ENCODE assay signal across 11 mouse cellular contexts in genomic region chr1:193496265-193497183, GRCm38 (mm10).
DNase-seq lines count a peak whose midpoint lies in the region; ATAC-seq lines count a peak whose summit lies in the region.
"Had no signal": no experiment of that assay in that cellular context is flagged by ENCODE, and none has a peak within 500 bp of the region (broad histone marks: within the 10 kb centered on the region; RNA-seq: fewer than 3 reads in every experiment).

No protein-coding gene starts in this region.

- DNase-seq in embryo, embryonic 11 days: peak; percentile 47
- no peak for DNase-seq in embryo, embryonic 9.5 days (ENCODE audit: extremely low spot score)
- DNase-seq in neural tube, embryonic 10.5 days (ENCODE audit: extremely low spot score, low spot score): no peak
- no peak for DNase-seq in hindbrain, embryonic 14.5 days (ENCODE audit: low spot score)
- peak; percentile 28 for DNase-seq in retina, postnatal 1 day
- DNase-seq in lung, postnatal 10 days: no peak
- DNase-seq in heart, embryonic 10.5 days (ENCODE audit: low spot score): no peak

- no peaks in the 10 kb centered on the region for H3K36me3 ChIP-seq in neural tube, embryonic 12.5 days
- H3K36me3 ChIP-seq in hindbrain, embryonic 14.5 days (replicated peaks; ENCODE audit: control insufficient read depth, insufficient read depth): no peaks in the 10 kb centered on the region
- H3K36me3 ChIP-seq in heart, embryonic 10.5 days: no peaks in the 10 kb centered on the region
- H3K36me3 ChIP-seq: heart, embryonic 13.5 days; liver, embryonic 12.5 days had no signal

- H3K27me3 ChIP-seq in neural tube, embryonic 12.5 days (replicated peaks): no peaks in the 10 kb centered on the region
- no peaks in the 10 kb centered on the region for H3K27me3 ChIP-seq in hindbrain, embryonic 14.5 days (ENCODE audit: control insufficient read depth, insufficient read depth, low read length)
- H3K27me3 ChIP-seq in heart, embryonic 10.5 days (ENCODE audit: insufficient read depth, poor library complexity, severe bottlenecking): 0 out of 2 replicates have a peak, but pooled peaks cover 7% of the 10 kb centered on the region
- H3K27me3 ChIP-seq: heart, embryonic 13.5 days had no signal

- H3K4me1 ChIP-seq in neural tube, embryonic 12.5 days: peaks cover 10% of the 10 kb centered on the region; the same call in 1 of the 2 replicates
- no peaks in the 10 kb centered on the region for H3K4me1 ChIP-seq in hindbrain, embryonic 14.5 days (replicated peaks; ENCODE audit: control insufficient read depth, insufficient read depth, low read length)
- H3K4me1 ChIP-seq in heart, embryonic 10.5 days: no peaks in the 10 kb centered on the region; the same call in 1 of the 2 replicates
- H3K4me1 ChIP-seq: heart, embryonic 13.5 days; liver, embryonic 12.5 days had no signal

- 39% methylated on average over 9 of the region's 9 CpGs for WGBS in neural tube, embryonic 12.5 days
- WGBS in hindbrain, embryonic 14.5 days: 24% methylated on average over 9 of the region's 9 CpGs
- WGBS in heart, embryonic 10.5 days: 69% methylated on average over 9 of the region's 9 CpGs

- no peak overlapping the region for H3K9ac ChIP-seq in neural tube, embryonic 12.5 days
- no peak overlapping the region for H3K9ac ChIP-seq in hindbrain, embryonic 14.5 days
- H3K9ac ChIP-seq: heart, embryonic 13.5 days; liver, embryonic 12.5 days had no signal

- no peak overlapping the region for H3K4me2 ChIP-seq in neural tube, embryonic 12.5 days (replicated peaks)
- no peak overlapping the region for H3K4me2 ChIP-seq in hindbrain, embryonic 14.5 days (replicated peaks)
- H3K4me2 ChIP-seq: heart, embryonic 13.5 days; liver, embryonic 12.5 days had no signal

- no peak overlapping the region for H3K4me3 ChIP-seq in neural tube, embryonic 12.5 days
- no peak overlapping the region for H3K4me3 ChIP-seq in hindbrain, embryonic 14.5 days (replicated peaks; ENCODE audit: low read length)
- H3K4me3 ChIP-seq in heart, embryonic 10.5 days: no peak overlapping the region
- H3K4me3 ChIP-seq: heart, embryonic 13.5 days; liver, embryonic 12.5 days had no signal

- H3K27ac ChIP-seq in neural tube, embryonic 12.5 days: no peak overlapping the region
- H3K27ac ChIP-seq in hindbrain, embryonic 14.5 days: no peak overlapping the region
- H3K27ac ChIP-seq in heart, embryonic 10.5 days: no peak overlapping the region
- H3K27ac ChIP-seq: heart, embryonic 13.5 days; liver, embryonic 12.5 days had no signal

- no peaks in the 10 kb centered on the region for H3K9me3 ChIP-seq in neural tube, embryonic 12.5 days
- H3K9me3 ChIP-seq in hindbrain, embryonic 14.5 days (ENCODE audit: control insufficient read depth, low read length): no peaks in the 10 kb centered on the region
- H3K9me3 ChIP-seq in heart, embryonic 10.5 days: no peaks in the 10 kb centered on the region
- H3K9me3 ChIP-seq: heart, embryonic 13.5 days; liver, embryonic 12.5 days had no signal

- peak; percentile 41 for ATAC-seq in neural tube, embryonic 12.5 days (ENCODE audit: low FRiP score, low read depth)
- ATAC-seq in hindbrain, embryonic 14.5 days (ENCODE audit: low FRiP score): peak; percentile 21; the same call in 1 of the 2 replicates
- ATAC-seq: intestine, postnatal 0 days; liver, embryonic 12.5 days had no signal

Comparison
In these comparisons a context has a peak if more than half of its experiments do, and no peak if none do; other contexts are left out.
1. DNase-seq: peak in embryo, embryonic 11 days (single experiment) and retina, postnatal 1 day (single experiment); none in embryo, embryonic 9.5 days (single experiment), neural tube, embryonic 10.5 days (single experiment), hindbrain, embryonic 14.5 days (single experiment), lung, postnatal 10 days (single experiment) and heart, embryonic 10.5 days (single experiment).